Mouse (Mus musculus): ENCODE data around the gene Wls.

Gene Wls

GRCm38 (mm10) chr3:159917328-159918090, 78.0 kb downstream of the Wls start:
- DNase-seq (ENCODE audit: low read depth, low spot score), result no peak

All from retina, postnatal 7 days (tissue).